Mouse (Mus musculus): ENCODE data around the gene Nckap5. TPM values are rescaled to one million over a fixed set of nuclear protein-coding genes. Genes with fewer than 3 reads are reported as not detected.
"Not testable (repeated sequence)": the region's sequence is repeated elsewhere in the genome, so short reads cannot be mapped to it uniquely, and the experiment has no call there.

Nckap5 gene
- total RNA-seq, 2 experiments from 2014 or later = 39.0 to 79.2 TPM

- not testable (repeated sequence) for DNase-seq
Measured at GRCm38 (mm10) chr1:126018654-126019053, 811.9 kb downstream of the Nckap5 start.

GRCm38 (mm10) chr1:126011661-126012091 is 818.9 kb downstream of the Nckap5 start:
- no peak for DNase-seq

GRCm38 (mm10) chr1:126007571-126007970 is 823.0 kb downstream of the Nckap5 start:
- DNase-seq = no peak

GRCm38 (mm10) chr1:126005672-126006071 is 824.9 kb downstream of the Nckap5 start:
- no peak for DNase-seq

- no peak for DNase-seq
Measured at GRCm38 (mm10) chr1:125996540-125996939, 834.1 kb downstream of the Nckap5 start.

GRCm38 (mm10) chr1:125987803-125988202 is 842.8 kb downstream of the Nckap5 start:
- no peak for DNase-seq

GRCm38 (mm10) chr1:125984570-125984969 is 846.0 kb downstream of the Nckap5 start:
- no peak for DNase-seq

- no peak for DNase-seq
Measured at GRCm38 (mm10) chr1:125974649-125975048, 856.0 kb downstream of the Nckap5 start.

- DNase-seq = no peak
Measured at GRCm38 (mm10) chr1:125971933-125972332, 858.7 kb downstream of the Nckap5 start.

- DNase-seq = no peak
Measured at GRCm38 (mm10) chr1:125967671-125968070, 862.9 kb downstream of the Nckap5 start.

GRCm38 (mm10) chr1:125951026-125951425 is 879.6 kb downstream of the Nckap5 start:
- peak; percentile 8 to 15 for DNase-seq

GRCm38 (mm10) chr1:125949076-125949475 is 881.5 kb downstream of the Nckap5 start:
- DNase-seq = no peak

- DNase-seq = no peak
Measured at GRCm38 (mm10) chr1:125945136-125945535, 885.5 kb downstream of the Nckap5 start.

GRCm38 (mm10) chr1:125943305-125943704 is 887.3 kb downstream of the Nckap5 start:
- DNase-seq = no peak

GRCm38 (mm10) chr1:125925486-125925885 is 905.1 kb downstream of the Nckap5 start:
- DNase-seq = no peak

- no peak for DNase-seq
Measured at GRCm38 (mm10) chr1:125923062-125923461, 907.5 kb downstream of the Nckap5 start.

GRCm38 (mm10) chr1:125920696-125921095 is 909.9 kb downstream of the Nckap5 start:
- no peak for DNase-seq

GRCm38 (mm10) chr1:125912601-125913600 is 917.7 kb downstream of the Nckap5 start, which contains the start of gene Lypd1:
Lypd1 (minus strand) TSS chr1:125913101.
- DNase-seq = no peak

- peak; percentile 61 to 66 for DNase-seq
Measured at GRCm38 (mm10) chr1:125911901-125912445, 918.6 kb downstream of the Nckap5 start.

- peak; percentile 16 to 20 for DNase-seq
Measured at GRCm38 (mm10) chr1:125911337-125911900, 919.2 kb downstream of the Nckap5 start.

- DNase-seq = no peak
Measured at GRCm38 (mm10) chr1:125910871-125911265, 919.7 kb downstream of the Nckap5 start.

- DNase-seq = peak in 1 of 2 experiments; percentile 17
Measured at GRCm38 (mm10) chr1:125910211-125910870, 920.3 kb downstream of the Nckap5 start.

All from adrenal gland, postnatal 36 days (tissue).